Mouse (Mus musculus) embryo, embryonic 11.5 days (tissue): ENCODE measurements around the gene Ube2j2.
A peak's percentile ranks its signal among the peaks of the same experiment; 100 is the strongest.

Experiments used
- DNase-seq: peaks from one replicate; pipeline ENCODE4 v3.0.0-alpha.2; 2012; ENCODE audit warnings: low read depth, low spot score

Ube2j2 gene

DNA sequence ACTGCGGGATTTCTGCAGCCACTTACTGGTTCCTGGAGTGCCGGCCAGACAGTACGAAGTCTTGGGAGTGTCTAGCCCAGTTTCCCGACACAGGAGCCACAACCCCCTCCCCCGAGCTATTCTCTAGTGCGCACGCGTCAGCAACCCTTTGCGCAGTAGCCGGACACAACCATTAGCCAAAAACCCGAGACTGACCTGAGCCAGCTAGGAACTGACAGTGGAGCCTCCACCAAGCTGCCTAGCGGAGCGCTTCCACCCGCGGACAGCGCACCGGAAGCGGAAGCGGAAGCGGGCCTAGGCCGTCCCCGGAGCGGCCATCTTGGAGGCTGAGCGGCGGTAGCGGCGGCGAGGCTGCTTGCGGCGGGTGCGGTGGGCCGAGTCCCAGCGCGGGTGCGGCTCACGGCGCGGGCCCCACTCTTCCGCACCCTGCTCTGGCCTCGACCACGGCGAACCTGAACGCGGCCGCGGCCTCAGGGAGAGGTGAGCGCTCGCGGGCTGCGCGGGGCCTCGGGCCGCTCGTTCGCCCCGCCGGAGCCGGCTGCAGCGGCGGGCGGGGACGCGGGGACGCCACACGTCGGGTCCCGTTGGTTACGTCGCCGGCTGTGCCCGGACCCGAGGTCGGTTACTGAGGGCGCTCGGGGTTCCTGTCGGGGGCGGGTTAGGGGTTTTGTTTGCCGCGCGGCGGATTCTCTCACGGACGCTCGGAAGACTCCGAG is at the start of gene Ube2j2:
TSS of gene Ube2j2 (plus strand) at position 298 of the 716 bp plus-strand sequence.
- DNase-seq: peak; percentile 91

GRCm38 (mm10) chr4:155894311-155894881 is 49.2 kb upstream of the Ube2j2 start:
- no peak for DNase-seq

DNA sequence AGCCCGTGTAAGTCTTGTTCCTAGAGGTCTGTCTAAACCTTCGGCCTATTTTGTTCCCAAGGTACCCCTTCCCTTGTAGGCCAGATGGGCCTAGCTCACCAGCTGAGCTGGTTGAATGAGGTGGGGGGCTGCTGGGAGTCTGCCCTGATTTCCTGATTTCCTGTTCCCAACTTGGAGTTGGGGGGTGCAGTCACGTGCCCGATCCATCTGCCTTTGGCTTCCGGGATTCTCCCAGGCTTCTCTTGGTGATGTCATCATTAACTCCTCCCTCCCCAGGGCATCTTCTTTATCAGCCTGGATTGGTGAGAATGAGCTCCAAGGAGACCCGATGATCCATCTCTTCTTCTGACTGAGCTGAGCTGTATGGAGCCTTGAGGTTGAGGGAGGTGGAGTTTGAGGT is 48.4 kb upstream of the Ube2j2 start:
- DNase-seq: no peak

DNA sequence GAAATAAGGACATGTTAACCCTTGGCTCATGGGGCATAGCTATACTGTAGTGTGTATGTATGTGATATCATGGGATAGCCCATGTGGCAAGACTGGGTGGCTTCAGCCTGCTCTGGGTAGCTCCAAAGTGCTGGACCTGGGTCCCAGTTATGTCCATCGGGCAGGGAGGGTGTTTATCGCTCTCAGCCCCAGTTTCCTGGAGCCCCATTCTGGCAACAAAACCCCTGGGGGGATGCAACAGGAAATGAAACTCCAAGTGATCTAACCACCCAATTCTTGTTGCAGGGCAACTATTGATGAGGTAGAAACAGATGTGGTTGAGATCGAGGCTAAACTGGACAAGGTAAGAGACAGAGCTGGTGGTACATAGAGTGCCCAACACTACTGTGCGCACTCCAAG is 47.8 kb upstream of the Ube2j2 start:
- no peak for DNase-seq

- DNase-seq: no peak
Observed at GRCm38 (mm10) chr4:155896461-155896860, 47.2 kb upstream of the Ube2j2 start.

DNA sequence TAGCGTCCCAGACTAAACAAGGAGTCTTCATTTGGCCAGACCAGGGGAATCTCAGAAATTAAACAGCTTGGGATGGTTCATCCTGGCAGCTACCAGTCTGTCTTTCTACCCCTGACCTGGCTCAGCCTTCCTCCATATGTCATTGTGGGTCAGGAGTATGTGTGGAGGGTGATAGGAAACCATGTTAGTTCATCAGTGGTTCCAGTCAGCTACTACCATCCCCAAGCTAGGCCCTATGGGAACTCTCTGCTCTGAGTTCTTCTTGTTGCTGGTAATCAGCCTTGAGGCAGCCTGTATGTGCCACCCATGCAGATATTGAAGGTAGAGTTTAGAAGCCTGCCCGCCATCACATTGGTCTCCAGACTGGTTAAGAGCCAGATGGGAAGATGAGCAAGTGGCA is 45.3 kb upstream of the Ube2j2 start:
- DNase-seq: no peak

DNA sequence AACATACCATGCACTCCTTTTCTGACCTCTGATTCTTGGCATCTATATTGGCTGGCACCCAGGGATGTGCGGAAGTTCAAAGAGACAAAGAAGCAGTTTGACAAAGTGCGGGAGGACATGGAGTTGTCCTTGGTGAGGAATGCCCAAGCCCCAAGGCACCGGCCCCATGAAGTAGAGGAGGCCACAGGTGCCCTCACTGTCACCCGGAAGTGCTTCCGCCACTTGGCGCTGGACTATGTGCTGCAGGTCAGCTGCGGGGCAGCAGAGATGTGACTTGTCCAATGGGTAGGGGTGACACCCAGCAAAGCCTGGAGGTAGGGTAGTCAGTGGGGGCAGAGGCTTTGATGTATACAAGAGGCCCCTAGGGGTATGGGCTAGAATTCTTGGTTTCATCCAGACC is 44.3 kb upstream of the Ube2j2 start:
- no peak for DNase-seq

GRCm38 (mm10) chr4:155901205-155901604 is 42.4 kb upstream of the Ube2j2 start:
- no peak for DNase-seq

DNA sequence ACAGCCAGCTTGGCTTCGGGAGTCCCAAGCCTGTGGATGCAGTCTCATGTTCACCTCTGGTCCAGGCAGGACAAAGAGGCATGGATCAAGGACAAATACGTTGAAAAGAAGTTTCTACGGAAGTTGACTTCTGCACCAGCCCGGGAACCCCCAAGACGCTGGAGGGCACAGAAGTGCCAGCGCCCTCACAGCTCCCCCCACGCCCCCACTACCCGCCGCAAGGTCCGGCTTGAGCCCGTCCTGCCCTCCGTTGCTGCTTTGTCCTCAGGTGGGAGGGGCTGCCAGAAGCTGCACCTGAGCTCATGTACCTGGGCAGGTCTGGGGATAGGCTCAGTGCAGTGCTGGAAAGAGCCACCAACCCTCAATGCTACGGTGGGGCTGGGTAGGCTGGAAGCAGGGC is 40.4 kb upstream of the Ube2j2 start:
- no peak for DNase-seq

DNA sequence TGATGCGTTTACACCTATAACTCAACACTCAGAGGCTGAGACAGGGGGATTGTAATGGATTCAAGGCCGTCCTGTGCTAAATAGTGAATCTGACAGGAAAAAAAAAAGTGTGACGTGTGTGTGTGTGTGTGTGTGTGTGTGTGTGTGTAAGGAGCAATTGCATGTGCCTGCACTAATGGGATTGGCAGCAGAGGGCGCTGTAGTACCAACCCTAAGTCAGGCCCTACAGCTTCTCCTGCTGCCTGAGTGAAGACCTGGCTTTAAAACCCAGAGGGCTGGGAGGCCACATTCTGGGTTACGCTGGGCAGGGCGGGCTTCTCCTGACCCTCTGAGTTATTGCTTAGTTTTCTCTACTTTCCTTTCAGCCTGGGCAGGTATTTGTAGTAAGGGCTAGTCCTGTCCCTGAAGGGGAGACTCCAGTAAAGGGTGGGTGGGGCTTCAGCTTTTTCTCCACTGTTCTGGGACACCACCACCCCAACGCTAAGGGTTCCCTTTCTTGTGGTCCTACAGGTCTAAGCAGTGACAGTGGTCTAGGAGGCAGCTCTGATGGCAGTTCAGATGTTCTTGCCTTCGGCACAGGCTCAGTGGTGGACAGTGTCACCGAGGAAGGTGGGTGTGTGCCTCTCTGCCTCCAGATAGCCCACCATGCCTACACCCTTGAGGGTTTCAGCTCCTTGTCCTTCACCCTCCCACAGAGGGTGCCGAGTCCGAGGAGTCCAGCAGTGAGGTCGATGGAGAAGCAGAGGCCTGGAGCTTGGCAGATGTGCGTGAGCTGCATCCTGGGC is 39.1 kb upstream of the Ube2j2 start:
- no peak for DNase-seq

GRCm38 (mm10) chr4:155905634-155906033 is 38.0 kb upstream of the Ube2j2 start:
- no peak for DNase-seq

DNA sequence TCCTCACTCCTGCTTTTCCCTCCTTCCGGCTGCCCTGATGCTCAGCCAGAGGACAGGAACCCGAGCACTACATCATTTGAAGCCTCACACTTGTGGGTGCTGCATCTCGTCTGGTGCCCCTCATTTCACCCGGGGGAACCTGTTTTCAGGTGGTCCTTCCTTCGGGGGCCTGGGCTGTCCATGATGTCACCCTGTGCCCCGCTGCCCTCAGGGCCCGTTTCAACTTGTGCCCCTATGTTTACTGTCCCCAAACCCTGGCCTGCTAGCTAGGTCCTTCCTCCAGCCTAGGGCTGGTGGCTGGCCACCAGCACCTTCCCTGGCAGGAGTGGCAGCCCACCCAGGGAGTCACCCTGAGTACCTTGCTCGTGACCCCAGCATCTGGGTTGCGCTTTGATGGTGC is 37.5 kb upstream of the Ube2j2 start:
- DNase-seq: no peak

GRCm38 (mm10) chr4:155907003-155907402 is 36.6 kb upstream of the Ube2j2 start:
- DNase-seq: no peak

GRCm38 (mm10) chr4:155908281-155908680 is 35.4 kb upstream of the Ube2j2 start:
- no peak for DNase-seq

GRCm38 (mm10) chr4:155908751-155909150 is 34.9 kb upstream of the Ube2j2 start:
- DNase-seq: no peak

GRCm38 (mm10) chr4:155932031-155932430 is 11.6 kb upstream of the Ube2j2 start:
- no peak for DNase-seq

DNA sequence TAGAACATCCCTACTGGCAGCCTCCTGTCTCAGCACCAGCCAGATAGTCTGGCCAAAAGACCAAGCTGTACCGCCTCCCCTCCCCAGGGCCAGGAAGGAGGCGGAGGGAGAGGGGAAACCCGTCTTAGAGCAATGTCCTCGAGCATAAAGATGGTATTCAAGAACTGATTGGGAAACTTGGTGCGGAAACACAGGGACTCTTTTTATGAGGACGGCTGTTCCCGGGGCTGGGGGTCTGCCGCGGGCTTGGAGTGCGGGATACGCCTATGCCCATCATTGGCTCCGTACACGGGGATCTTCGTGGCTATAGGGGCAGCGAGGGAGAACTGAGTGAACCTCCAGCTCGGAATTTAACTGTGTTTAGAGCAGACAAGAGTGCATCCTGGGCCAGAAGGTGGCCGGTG is 580 bp upstream of the Ube2j2 start:
- no peak for DNase-seq

- DNase-seq: no peak
Observed at GRCm38 (mm10) chr4:155944271-155944670, 640 bp downstream of the Ube2j2 start.

- DNase-seq: no peak
Observed at GRCm38 (mm10) chr4:155947094-155947493, 3.5 kb downstream of the Ube2j2 start.

GRCm38 (mm10) chr4:155955491-155955890 is 11.9 kb downstream of the Ube2j2 start:
- DNase-seq: no peak

DNA sequence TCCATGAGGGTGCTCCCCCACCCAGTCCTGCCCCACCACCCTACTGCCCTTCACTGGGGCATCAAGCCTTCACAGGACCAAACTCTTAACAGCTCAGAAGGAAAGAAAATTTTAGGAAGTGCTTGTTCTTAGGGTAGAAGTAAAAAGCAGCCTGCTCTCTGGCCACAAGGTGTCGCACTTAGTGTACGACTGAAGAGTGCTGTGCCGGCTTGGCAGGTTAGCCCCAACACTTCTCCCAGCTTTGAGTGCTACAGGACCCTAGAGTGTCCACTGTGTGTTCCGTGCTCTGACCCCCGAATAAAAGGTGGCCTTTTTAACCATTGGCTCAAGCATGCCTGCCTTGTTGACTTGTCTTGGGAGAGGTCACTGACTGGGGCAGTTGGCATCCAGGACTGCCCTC is 15.6 kb downstream of the Ube2j2 start:
- peak; percentile 73 for DNase-seq

DNA sequence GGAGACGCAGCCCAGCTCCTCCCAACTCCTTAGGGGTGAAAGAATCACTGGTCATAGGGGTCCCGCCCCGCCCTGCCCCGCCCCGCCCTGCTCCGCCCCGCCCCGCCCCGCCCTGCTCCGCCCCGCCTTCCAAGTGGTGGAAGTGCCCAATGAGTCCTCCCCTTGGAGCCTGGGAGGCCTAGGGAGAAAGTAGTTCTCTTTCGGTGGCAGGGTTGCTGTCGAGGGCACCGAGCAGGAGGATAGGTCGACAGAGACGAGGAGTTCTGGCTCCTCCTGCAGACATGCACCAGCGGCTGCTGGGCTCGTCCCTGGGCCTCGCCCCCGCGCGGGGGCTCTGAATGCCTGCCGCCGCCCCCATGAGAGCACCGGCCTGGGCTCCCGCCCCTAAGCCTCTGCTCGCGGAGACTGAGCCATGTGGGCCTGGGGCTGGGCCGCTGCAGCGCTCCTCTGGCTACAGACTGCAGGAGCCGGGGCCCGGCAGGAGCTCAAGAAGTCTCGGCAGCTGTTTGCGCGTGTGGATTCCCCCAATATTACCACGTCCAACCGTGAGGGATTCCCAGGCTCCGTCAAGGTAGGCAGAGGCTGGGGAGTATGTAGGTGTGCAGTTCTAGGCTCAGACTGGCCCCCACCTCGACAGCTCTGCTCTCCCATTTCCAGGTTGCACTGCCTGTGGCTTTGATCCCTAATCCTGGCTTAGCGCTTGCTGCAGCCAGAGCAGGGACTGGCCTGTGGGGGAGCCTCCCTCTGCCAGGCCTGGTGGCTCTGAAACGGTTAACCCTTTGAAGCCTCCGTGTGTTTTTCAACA is 18.7 kb downstream of the Ube2j2 start, which contains the start of gene C1qtnf12:
TSS of gene C1qtnf12 (plus strand) at position 152 of the 805 bp plus-strand sequence.
- DNase-seq: peak; percentile 24
